Mouse (Mus musculus) stomach, embryonic 15.5 days (tissue): ENCODE measurements around the gene Naif1. TPM values are rescaled to one million over a fixed set of nuclear protein-coding genes. Genes with fewer than 3 reads are reported as not detected.

ENCODE experiments used
- ATAC-seq: fragments of 200-750 bp; cut with Nextera tagmentation; 2 replicates; pipeline ENCODE4 v1.8.0; 2017; ENCODE audit warnings: low read depth, moderate number of reproducible peaks, moderate TSS enrichment; ENCODE audit not compliant: insufficient read depth, low FRiP score
- H3K27ac ChIP-seq: fragments of 300-500 bp; sonication (generic); 2 replicates; pipeline ENCODE4 v1.5.1; 2015; ENCODE audit warnings: mild to moderate bottlenecking, inconsistent platforms
- H3K27me3 ChIP-seq: fragments of 300-500 bp; sonication (generic); replicated peaks from 2 replicates; pipeline ENCODE4 v1.6.1; 2015; ENCODE audit warnings: inconsistent platforms
- H3K36me3 ChIP-seq: fragments of 300-500 bp; sonication (generic); 2 replicates; pipeline ENCODE4 v1.6.1; 2015; ENCODE audit warnings: inconsistent platforms
- H3K4me1 ChIP-seq: fragments of 300-500 bp; sonication (generic); 2 replicates; pipeline ENCODE4 v1.6.1; 2015; ENCODE audit warnings: inconsistent platforms
- H3K4me2 ChIP-seq: fragments of 300-500 bp; sonication (generic); 2 replicates; pipeline ENCODE4 v1.6.1; 2015; ENCODE audit warnings: mild to moderate bottlenecking, inconsistent platforms
- H3K4me3 ChIP-seq: fragments of 300-500 bp; sonication (generic); replicated peaks from 2 replicates; pipeline ENCODE4 v1.5.1; 2015; ENCODE audit warnings: inconsistent platforms
- H3K9ac ChIP-seq: fragments of 300-500 bp; sonication (generic); 2 replicates; pipeline ENCODE4 v1.6.1; 2015; ENCODE audit warnings: inconsistent platforms
- H3K9me3 ChIP-seq: fragments of 300-500 bp; sonication (generic); 2 replicates; pipeline ENCODE4 v1.6.1; 2016; ENCODE audit warnings: inconsistent platforms
- WGBS: fragments of 180-500 bp; shearing (Covaris S2); methylation state at CpG from one replicate; pipeline ENCODE4 v1.1.7; 2015; 5-methylcytosine and 5-hydroxymethylcytosine counted together
- polyA plus RNA-seq: library from polyadenylated mRNA; unstranded; fragments of >200 nt; fragmentation: Nextera tagmentation; extraction: Ambion mirVana; gene quantifications from 2 replicates; pipeline ENCODE4 v1.2.1, GENCODE M21; 2015

Naif1 gene
- polyA plus RNA-seq, 1 experiment from 2014 or later: 5.1 TPM

DNA sequence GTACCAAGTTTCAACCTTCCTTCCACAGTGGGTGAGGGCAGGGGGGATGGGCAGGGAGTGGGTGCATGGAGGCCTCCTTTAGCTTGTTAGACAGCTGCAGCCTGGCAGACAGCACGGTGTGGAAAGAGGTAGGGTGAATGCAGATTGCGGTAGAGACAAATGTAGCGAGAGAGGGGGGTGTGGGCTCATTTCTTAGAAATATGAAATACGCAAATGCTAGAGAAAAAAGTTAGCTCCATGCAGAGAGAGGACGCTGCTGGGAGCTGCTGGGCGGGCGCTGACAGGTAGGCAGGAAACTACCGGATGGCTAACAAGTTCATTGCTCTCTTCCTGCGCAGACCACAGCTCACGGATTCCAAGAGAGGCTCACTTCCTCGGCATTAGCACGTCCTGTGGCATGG, 43.0 kb downstream of the Naif1 start:
- no peak for ATAC-seq
- Histone ChIP-seq H3K27me3 (no peaks in the 10 kb centered on the region), H3K4me1 (no peaks in the 10 kb centered on the region), H3K27ac (no peak overlapping the region), H3K4me2 (no peak overlapping the region), H3K9me3 (no peaks in the 10 kb centered on the region), H3K9ac (no peak overlapping the region), H3K4me3 (no peak overlapping the region), H3K36me3 (no peaks in the 10 kb centered on the region)
- WGBS: 51% methylated on average over 12 of the region's 12 CpGs

DNA sequence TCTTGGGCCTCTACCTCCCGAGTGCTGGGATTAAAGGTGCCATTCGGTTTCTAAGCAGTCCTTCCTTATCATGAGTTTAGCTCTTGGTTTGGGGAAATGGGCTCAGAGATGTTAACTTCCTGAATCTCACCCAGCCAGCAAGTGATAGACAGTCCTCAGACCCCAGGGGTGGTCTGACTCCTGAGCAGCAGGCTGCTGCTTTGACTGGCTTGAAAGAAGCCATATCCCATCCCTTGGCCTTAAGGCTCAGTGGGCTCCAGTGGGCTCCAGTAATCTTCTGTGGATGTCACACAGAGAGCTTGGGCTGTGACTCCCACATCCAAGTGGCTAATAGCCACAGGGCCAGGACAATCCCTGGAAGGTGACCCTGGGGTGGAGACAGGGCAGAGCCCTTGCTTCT, 44.3 kb downstream of the Naif1 start:
- no peak for ATAC-seq
- 59% methylated on average over 2 of the region's 2 CpGs for WGBS
- no peaks in the 10 kb centered on the region for H3K9me3 ChIP-seq
- H3K27me3 ChIP-seq: no peaks in the 10 kb centered on the region
- no peak overlapping the region for H3K4me2 ChIP-seq
- no peak overlapping the region for H3K4me3 ChIP-seq
- H3K9ac ChIP-seq: no peak overlapping the region
- H3K36me3 ChIP-seq: no peaks in the 10 kb centered on the region
- H3K27ac ChIP-seq: no peak overlapping the region
- H3K4me1 ChIP-seq: no peaks in the 10 kb centered on the region

DNA sequence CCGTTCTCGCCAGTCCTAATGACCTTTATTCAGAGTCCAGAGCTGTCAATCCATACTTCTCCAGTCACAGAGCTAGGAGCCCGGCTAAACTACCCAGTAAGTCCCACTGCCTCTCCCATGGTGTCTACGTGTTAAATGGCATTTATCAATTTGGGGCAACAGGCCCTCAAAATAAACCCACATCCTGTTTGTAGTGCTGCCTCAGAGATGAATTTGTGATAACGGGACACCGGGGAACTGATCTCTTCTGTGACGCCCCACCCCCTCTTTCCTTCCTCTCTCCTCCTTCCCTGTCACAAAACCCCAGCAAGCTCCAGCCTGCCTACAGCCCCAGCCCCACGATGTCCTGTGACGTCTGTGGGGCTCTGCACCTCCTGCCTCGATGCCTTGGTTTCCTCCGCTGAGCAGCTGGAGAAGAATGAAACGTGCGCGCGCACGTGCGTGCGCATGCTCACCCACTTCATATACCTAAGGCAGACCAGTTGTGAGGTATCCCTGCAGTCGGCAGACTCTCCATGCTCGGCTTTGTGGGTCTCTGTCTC, 45.0 kb downstream of the Naif1 start:
- 67% methylated on average over 20 of the region's 20 CpGs for WGBS
- Histone ChIP-seq H3K4me1 (no peaks in the 10 kb centered on the region), H3K4me3 (no peak overlapping the region), H3K4me2 (peak overlapping the region; percentile 25; the same call in 1 of the 2 replicates), H3K27me3 (no peaks in the 10 kb centered on the region), H3K9me3 (no peaks in the 10 kb centered on the region), H3K36me3 (no peaks in the 10 kb centered on the region), H3K9ac (no peak overlapping the region), H3K27ac (no peak overlapping the region)
- ATAC-seq: no peak; the same call in 1 of the 2 replicates

DNA sequence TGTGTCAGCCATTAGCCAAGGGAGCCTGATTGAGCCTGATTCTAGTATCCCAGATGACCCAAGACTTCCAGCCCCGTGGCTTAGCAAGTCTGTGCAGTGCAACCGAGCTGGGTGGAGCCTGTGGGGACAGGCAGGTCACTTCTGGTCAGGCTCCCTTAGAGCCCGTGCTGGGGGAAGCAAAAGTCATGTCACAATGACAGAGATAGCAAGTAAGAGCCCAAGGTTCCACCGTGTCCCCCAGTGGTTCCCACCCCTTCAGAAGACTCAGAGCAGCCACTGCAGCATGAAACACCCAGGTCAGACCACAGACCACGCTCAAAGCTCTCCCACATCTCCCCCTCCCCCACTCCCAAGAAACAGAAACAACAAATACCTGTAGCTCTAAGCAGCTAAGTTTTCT, 45.9 kb downstream of the Naif1 start:
- Histone ChIP-seq H3K4me1 (no peaks in the 10 kb centered on the region), H3K36me3 (no peaks in the 10 kb centered on the region), H3K9me3 (no peaks in the 10 kb centered on the region), H3K4me3 (no peak overlapping the region), H3K27me3 (no peaks in the 10 kb centered on the region), H3K4me2 (no peak overlapping the region), H3K27ac (no peak overlapping the region), H3K9ac (no peak overlapping the region)
- ATAC-seq: no peak
- 46% methylated on average over 5 of the region's 5 CpGs for WGBS

DNA sequence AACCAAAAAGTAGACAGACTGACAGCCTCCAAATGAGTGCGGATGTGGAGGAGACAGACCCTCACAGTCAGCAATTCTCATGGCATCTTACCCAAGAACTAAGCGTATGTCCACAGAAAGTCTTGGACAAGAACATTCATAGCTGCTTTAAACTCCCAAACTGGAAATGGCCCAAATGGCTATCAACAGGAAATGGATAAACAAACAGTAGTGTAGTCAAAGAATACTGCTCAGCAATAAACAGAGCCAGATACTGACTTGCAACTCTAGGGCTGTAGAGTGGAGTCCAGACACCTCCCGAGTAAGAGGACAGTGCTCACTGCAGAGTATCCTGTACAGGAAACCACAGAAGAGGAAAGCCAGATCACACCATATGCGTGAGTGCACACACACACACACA, 49.1 kb downstream of the Naif1 start:
- Histone ChIP-seq H3K27me3 (no peaks in the 10 kb centered on the region), H3K4me3 (no peak overlapping the region), H3K27ac (no peak overlapping the region), H3K9ac (no peak overlapping the region), H3K4me1 (peaks cover 8% of the 10 kb centered on the region; the same call in 1 of the 2 replicates), H3K4me2 (no peak overlapping the region), H3K36me3 (no peaks in the 10 kb centered on the region), H3K9me3 (no peaks in the 10 kb centered on the region)
- ATAC-seq: no peak
- WGBS: 79% methylated on average over 4 of the region's 4 CpGs

DNA sequence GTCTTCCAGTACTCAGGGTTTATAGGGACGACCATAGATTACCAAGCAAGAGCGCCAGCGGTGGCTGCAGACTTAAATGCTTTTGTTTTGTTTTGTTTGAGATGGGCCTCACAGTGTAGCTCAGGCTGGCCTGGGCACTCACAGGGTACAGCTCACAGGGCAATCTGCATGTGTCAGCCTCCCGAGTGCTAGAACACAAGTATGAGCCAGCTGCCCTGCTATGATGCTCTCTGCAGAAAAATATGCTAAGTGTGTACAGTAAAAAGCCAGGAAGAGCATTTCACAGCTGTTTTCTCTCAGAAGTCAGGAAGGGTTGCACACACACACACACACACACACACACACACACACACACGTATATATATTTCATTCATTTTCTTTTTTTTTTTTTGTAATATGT, 50.2 kb downstream of the Naif1 start:
- H3K4me2 ChIP-seq: no peak overlapping the region
- 68% methylated on average over 5 of the region's 5 CpGs for WGBS
- H3K36me3 ChIP-seq: no peaks in the 10 kb centered on the region
- no peaks in the 10 kb centered on the region for H3K27me3 ChIP-seq
- no peak for ATAC-seq
- H3K4me1 ChIP-seq: peaks cover 8% of the 10 kb centered on the region; the same call in 1 of the 2 replicates
- H3K9me3 ChIP-seq: no peaks in the 10 kb centered on the region
- no peak overlapping the region for H3K27ac ChIP-seq
- no peak overlapping the region for H3K4me3 ChIP-seq
- no peak overlapping the region for H3K9ac ChIP-seq

DNA sequence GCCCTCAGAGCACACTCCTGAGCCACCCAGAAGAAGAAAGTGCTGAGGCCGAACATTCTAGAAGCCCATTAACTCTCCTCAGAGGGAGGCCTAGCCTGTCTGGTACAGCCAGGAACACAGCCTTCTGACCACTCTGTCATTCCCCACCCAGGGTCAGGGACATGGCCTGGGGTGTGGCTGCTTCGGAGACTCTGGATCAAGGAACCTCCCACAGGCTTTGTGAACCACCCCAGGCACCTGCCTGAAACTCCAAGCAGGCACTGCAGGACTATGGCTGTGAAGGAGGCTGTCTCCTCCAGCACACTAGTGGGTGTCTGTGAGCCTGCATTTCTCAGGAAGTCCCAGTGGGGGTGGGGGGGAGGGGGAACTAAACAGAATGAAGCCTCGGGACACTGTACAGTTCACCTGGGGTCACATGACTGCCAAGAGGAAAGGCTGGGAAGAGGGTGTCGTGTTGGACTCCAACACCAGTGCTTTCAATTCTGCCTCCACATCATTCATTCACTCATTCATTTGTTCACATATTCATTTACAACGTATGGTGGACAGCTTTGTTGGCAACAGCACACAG, 51.6 kb downstream of the Naif1 start:
- WGBS: 57% methylated on average over 5 of the region's 5 CpGs
- H3K4me3 ChIP-seq: no peak overlapping the region
- no peak overlapping the region for H3K4me2 ChIP-seq
- peaks cover 10% of the 10 kb centered on the region; the same call in 1 of the 2 replicates for H3K4me1 ChIP-seq
- no peaks in the 10 kb centered on the region for H3K9me3 ChIP-seq
- ATAC-seq: peak; percentile 41; the same call in 1 of the 2 replicates
- peak overlapping the region; percentile 48; the same call in 1 of the 2 replicates for H3K27ac ChIP-seq
- no peaks in the 10 kb centered on the region for H3K27me3 ChIP-seq
- no peak overlapping the region for H3K9ac ChIP-seq
- no peaks in the 10 kb centered on the region for H3K36me3 ChIP-seq

DNA sequence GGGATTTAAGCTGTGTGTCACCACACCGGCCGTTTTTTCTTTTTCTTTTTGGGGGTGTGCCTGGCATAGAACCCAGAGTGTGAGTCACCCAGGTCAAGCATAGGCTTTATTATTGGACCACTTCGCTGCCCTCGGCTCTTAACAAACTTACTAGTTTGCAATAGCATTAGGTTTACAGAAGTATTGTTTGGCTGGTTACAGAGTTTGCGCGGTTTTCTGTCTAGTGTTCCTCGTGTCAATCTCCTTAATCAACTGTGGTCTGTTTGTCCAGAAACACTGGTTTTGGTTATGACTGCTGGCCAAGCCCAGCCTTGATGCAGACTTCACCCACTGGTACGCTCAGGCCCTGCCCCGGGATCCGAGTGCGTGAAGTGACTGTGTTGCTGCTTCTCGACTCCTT, 52.6 kb downstream of the Naif1 start:
- Histone ChIP-seq H3K9me3 (no peaks in the 10 kb centered on the region), H3K4me1 (peaks cover 20% of the 10 kb centered on the region), H3K27me3 (no peaks in the 10 kb centered on the region), H3K27ac (peak overlapping the region; percentile 72), H3K9ac (no peak overlapping the region), H3K36me3 (no peaks in the 10 kb centered on the region), H3K4me2 (no peak overlapping the region), H3K4me3 (no peak overlapping the region)
- 70% methylated on average over 12 of the region's 12 CpGs for WGBS
- ATAC-seq: no peak

DNA sequence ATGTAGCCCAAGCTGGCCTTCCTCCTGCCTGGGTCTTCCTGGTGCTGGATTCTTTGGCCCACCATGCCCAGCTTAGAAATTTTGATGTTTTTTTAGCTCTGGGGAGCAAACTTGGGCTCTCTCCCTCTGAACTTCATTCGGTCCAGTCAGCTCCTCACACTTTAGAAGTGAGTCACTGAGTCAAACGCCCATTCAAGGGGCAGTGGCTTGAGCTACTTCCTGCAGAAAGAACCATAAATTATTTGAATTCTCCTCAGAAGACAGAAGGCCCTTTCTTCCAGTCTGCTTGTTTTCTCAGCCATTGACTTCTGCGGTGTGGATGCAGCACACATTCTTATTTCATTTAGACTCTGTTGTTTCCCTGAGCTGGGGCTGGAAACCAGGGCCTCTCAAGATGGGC, 53.3 kb downstream of the Naif1 start:
- 42% methylated on average over 3 of the region's 3 CpGs for WGBS
- H3K4me2 ChIP-seq: no peak overlapping the region
- no peak for ATAC-seq
- H3K9me3 ChIP-seq: no peaks in the 10 kb centered on the region
- H3K27ac ChIP-seq: peak overlapping the region; percentile 72
- H3K9ac ChIP-seq: no peak overlapping the region
- H3K4me3 ChIP-seq: no peak overlapping the region
- H3K27me3 ChIP-seq: no peaks in the 10 kb centered on the region
- H3K36me3 ChIP-seq: no peaks in the 10 kb centered on the region
- peaks cover 21% of the 10 kb centered on the region for H3K4me1 ChIP-seq

DNA sequence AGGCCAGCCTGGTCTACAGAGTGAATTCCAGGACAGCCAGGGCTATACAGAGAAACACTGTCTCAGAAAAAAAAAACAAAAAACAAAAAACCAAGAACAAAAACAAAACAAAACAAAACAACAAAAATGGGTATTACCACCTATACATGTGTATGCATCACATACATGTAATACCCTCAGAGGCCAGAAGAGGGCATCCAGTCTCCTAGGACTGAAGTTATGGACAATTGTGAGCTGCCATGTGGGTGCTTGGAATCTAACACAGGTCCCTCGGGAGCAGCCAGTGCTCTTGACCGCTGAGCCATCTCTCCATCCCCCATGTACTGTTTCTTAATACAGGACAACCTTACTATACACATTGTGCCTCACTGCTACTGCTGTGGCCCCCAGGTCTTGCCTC, 55.3 kb downstream of the Naif1 start:
- Histone ChIP-seq H3K27me3 (no peaks in the 10 kb centered on the region), H3K4me1 (peaks cover 30% of the 10 kb centered on the region), H3K9ac (no peak overlapping the region), H3K9me3 (no peaks in the 10 kb centered on the region), H3K36me3 (no peaks in the 10 kb centered on the region), H3K4me3 (no peak overlapping the region), H3K4me2 (no peak overlapping the region), H3K27ac (no peak overlapping the region)
- no peak for ATAC-seq
- 98% methylated on average over 2 of the region's 2 CpGs for WGBS
